Mouse (Mus musculus) T-cell, adult 2 months (primary cell): ENCODE results near the gene Slc6a12.

Experiments
- DNase-seq: peaks from one replicate; pipeline ENCODE4 v3.0.0; 2022; ENCODE audit warnings: low spot score

Gene Slc6a12

GRCm38 (mm10) chr6:121412558-121413297 is 69.9 kb downstream of the Slc6a12 start:
- DNase-seq, result no peak
